Mouse (Mus musculus): Measurements from ENCODE around the gene Fem1b. TPM values are rescaled to one million over a fixed set of nuclear protein-coding genes. Genes with fewer than 3 reads are reported as not detected.
"Not testable (repeated sequence)": the region's sequence is repeated elsewhere in the genome, so short reads cannot be mapped to it uniquely, and the experiment has no call there.

Gene Fem1b
- polyA plus RNA-seq (2014; fragmentation: Nextera tagmentation; extraction: Ambion mirVana) = 37.1 and 37.6 TPM in 2 replicates

- peak; percentile 97 for DNase-seq
- Histone ChIP-seq H3K36me3 (ENCODE audit: insufficient read depth) (0 out of 2 replicates have a peak, but pooled peaks cover 3% of the 10 kb centered on the region), H3K4me3 (ENCODE audit: low read depth, low read length) (peak within 1 kb of the TSS; percentile 100), H3K4me2 (peak within 1 kb of the TSS; percentile 94), H3K9me3 (ENCODE audit: low read depth, low read length) (no peaks in the 10 kb centered on the region), H3K27ac (ENCODE audit: low read depth) (peak within 1 kb of the TSS; percentile 96), H3K9ac (peak within 1 kb of the TSS; percentile 96), H3K27me3 (ENCODE audit: insufficient read depth, low read length) (no peaks in the 10 kb centered on the region), H3K4me1 (ENCODE audit: insufficient read depth) (peaks cover 8% of the 10 kb centered on the region; the same call in 1 of the 2 replicates)
- peak; percentile 95 for ATAC-seq (ENCODE audit: insufficient read depth)
- WGBS = under 1% methylated on average over 68 of the region's 68 CpGs
- TF ChIP-seq CTCF (IDR thresholded peaks at IDR 0.05; ENCODE audit: low read depth) = no peak
Observed at GRCm38 (mm10) chr9:62811516-62812121, at the start of gene Fem1b. Gene Fem1b (minus strand): TSS chr9:62811934.

DNA sequence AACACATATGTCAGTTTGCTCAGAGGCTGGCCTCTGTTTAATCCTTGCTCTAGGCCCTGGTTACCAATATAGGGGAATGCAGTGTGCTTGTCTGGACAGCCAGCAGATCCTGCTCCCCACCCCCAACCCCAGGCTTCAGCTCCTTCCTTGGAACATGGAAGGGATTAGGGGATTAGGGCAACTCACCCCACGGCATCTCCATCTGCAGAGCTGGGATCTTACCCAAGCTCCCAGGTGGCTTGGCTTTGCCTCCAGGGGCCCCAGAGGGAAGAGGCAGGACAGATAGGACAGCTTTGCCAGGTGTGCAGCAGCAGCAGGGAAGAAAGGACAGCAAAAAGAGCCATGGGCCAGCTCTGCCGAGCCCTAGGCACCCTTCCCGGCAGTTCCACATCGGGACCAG, 49.1 kb upstream of the Fem1b start:
- H3K4me2 ChIP-seq = no peak overlapping the region
- no peaks in the 10 kb centered on the region for H3K9me3 ChIP-seq (ENCODE audit: low read depth, low read length)
- no peak overlapping the region for H3K27ac ChIP-seq (ENCODE audit: low read depth)
- TF ChIP-seq CTCF (IDR thresholded peaks at IDR 0.05; ENCODE audit: low read depth) = no peak
- no peak for DNase-seq
- no peak overlapping the region for H3K9ac ChIP-seq
- H3K4me1 ChIP-seq (ENCODE audit: insufficient read depth) = peaks cover 21% of the 10 kb centered on the region
- 69% methylated on average over 4 of the region's 4 CpGs for whole genome bisulfite sequencing
- no peak overlapping the region for H3K4me3 ChIP-seq (ENCODE audit: low read depth, low read length)
- H3K36me3 ChIP-seq (ENCODE audit: insufficient read depth) = no peaks in the 10 kb centered on the region
- no peaks in the 10 kb centered on the region for H3K27me3 ChIP-seq (ENCODE audit: insufficient read depth, low read length)
- no peak for ATAC-seq (ENCODE audit: insufficient read depth)

DNA sequence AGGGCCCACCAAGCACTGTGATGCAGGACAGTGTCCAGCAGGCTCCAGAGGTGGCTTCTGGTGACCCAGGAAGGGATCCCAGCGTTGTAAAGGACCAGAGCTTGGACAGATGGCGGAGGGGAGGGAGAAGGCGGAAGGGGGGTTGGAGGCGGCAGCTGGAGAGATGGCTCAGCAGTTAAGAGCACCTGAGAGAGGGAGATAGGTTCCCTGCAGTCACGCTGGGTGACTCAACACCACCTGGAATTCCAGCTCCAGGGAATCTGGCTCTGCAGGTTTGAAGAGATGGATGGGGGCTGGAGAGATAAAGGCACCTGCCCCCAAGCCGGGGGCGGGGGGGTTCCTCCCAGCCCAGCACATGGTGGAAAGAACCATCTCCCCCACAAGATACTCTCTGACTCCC, 48.4 kb upstream of the Fem1b start:
- ATAC-seq (ENCODE audit: insufficient read depth) = 0 out of 2 replicates have a peak, but pooled peaks have one; percentile 3
- H3K4me3 ChIP-seq (ENCODE audit: low read depth, low read length); H3K27me3 ChIP-seq (ENCODE audit: insufficient read depth, low read length); DNase-seq; H3K4me2 ChIP-seq; H3K9me3 ChIP-seq (ENCODE audit: low read depth, low read length); H3K27ac ChIP-seq (ENCODE audit: low read depth); H3K9ac ChIP-seq; H3K36me3 ChIP-seq (ENCODE audit: insufficient read depth): not testable (repeated sequence)
- 43% methylated on average over 6 of the region's 7 CpGs for WGBS
- H3K4me1 ChIP-seq (ENCODE audit: insufficient read depth) = peaks cover 21% of the 10 kb centered on the region

GRCm38 (mm10) chr9:62858266-62859019, 46.7 kb upstream of the Fem1b start:
- ATAC-seq (ENCODE audit: insufficient read depth) = no peak
- H3K9ac ChIP-seq = 0 out of 2 replicates have a peak overlapping the region, but pooled peaks have one; percentile 4
- WGBS = 47% methylated on average over 8 of the region's 8 CpGs

DNA sequence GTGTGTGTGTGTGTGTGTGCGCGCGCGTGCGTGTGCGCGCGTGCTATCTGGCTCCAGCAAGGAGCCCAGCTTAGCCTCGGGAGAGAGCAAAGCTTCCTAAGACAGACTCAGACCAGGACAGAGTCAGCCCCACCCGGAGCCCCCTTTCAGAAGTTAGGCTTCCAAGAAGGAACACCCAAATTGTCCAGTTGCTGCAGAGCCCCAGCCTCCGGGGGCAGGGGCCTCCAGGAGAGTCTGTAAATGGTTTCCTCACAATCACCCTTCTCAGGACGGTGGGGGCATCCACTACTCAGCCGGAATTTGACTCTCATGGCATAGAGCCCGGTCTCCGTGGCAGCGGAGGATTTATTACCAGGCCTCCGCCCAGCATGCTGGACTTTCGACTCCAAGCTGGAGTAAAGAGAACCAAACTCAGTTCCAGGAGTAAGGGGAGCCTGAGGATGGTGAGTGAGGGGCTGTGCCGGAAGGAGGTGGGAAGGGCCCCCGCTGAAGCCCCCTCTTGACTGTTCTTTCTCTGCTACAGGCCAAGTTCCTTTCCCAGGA, 46.1 kb upstream of the Fem1b start, which contains the start of gene Calml4:
TSS of gene Calml4 (plus strand) at position 362 of the 543 bp plus-strand sequence.
- no peaks in the 10 kb centered on the region for H3K9me3 ChIP-seq (ENCODE audit: low read depth, low read length)
- 15% methylated on average over 12 of the region's 20 CpGs for WGBS
- H3K27me3 ChIP-seq (ENCODE audit: insufficient read depth, low read length) = no peaks in the 10 kb centered on the region
- peak within 1 kb of the TSS; percentile 55 for H3K4me2 ChIP-seq
- peaks cover 27% of the 10 kb centered on the region for H3K4me1 ChIP-seq (ENCODE audit: insufficient read depth)
- no peak for TF ChIP-seq CTCF (IDR thresholded peaks at IDR 0.05; ENCODE audit: low read depth)
- H3K4me3 ChIP-seq (ENCODE audit: low read depth, low read length) = peak within 1 kb of the TSS; percentile 10
- peak within 1 kb of the TSS; percentile 4; the same call in 1 of the 2 replicates for H3K9ac ChIP-seq
- DNase-seq (peak; percentile 93), ATAC-seq (ENCODE audit: insufficient read depth) (peak; percentile 75)
- H3K27ac ChIP-seq (ENCODE audit: low read depth) = peak within 1 kb of the TSS; percentile 81
- no peaks in the 10 kb centered on the region for H3K36me3 ChIP-seq (ENCODE audit: insufficient read depth)

More at GRCm38 (mm10) chr9:62858266-62859019, 46.7 kb upstream of the Fem1b start:
- Histone ChIP-seq H3K4me2 (peak overlapping the region; percentile 55), H3K9me3 (ENCODE audit: low read depth, low read length) (no peaks in the 10 kb centered on the region), H3K27ac (ENCODE audit: low read depth) (peak overlapping the region; percentile 81; the same call in 1 of the 2 replicates), H3K4me1 (ENCODE audit: insufficient read depth) (peaks cover 27% of the 10 kb centered on the region), H3K36me3 (ENCODE audit: insufficient read depth) (no peaks in the 10 kb centered on the region), H3K27me3 (ENCODE audit: insufficient read depth, low read length) (no peaks in the 10 kb centered on the region), H3K4me3 (ENCODE audit: low read depth, low read length) (peak overlapping the region; percentile 10)
- no peak for DNase-seq
- no peak for TF ChIP-seq CTCF (IDR thresholded peaks at IDR 0.05; ENCODE audit: low read depth)

GRCm38 (mm10) chr9:62857216-62857615, 45.5 kb upstream of the Fem1b start:
- Histone ChIP-seq H3K27ac (ENCODE audit: low read depth) (peak overlapping the region; percentile 81), H3K36me3 (ENCODE audit: insufficient read depth) (no peaks in the 10 kb centered on the region), H3K27me3 (ENCODE audit: insufficient read depth, low read length) (no peaks in the 10 kb centered on the region), H3K4me3 (ENCODE audit: low read depth, low read length) (no peak overlapping the region), H3K4me2 (peak overlapping the region; percentile 55), H3K4me1 (ENCODE audit: insufficient read depth) (peaks cover 27% of the 10 kb centered on the region), H3K9me3 (ENCODE audit: low read depth, low read length) (no peaks in the 10 kb centered on the region), H3K9ac (no peak overlapping the region; the same call in 1 of the 2 replicates)
- no peak for TF ChIP-seq CTCF (IDR thresholded peaks at IDR 0.05; ENCODE audit: low read depth)
- DNase-seq (no peak), ATAC-seq (ENCODE audit: insufficient read depth) (no peak)
- 60% methylated on average over 9 of the region's 9 CpGs for WGBS

GRCm38 (mm10) chr9:62854483-62854882, 42.7 kb upstream of the Fem1b start:
- no peaks in the 10 kb centered on the region for H3K9me3 ChIP-seq (ENCODE audit: low read depth, low read length)
- WGBS = 17% methylated on average over 4 of the region's 4 CpGs
- H3K4me2 ChIP-seq = no peak overlapping the region
- no peaks in the 10 kb centered on the region for H3K27me3 ChIP-seq (ENCODE audit: insufficient read depth, low read length)
- ATAC-seq (ENCODE audit: insufficient read depth) (no peak), DNase-seq (peak; percentile 79)
- H3K4me3 ChIP-seq (ENCODE audit: low read depth, low read length) = no peak overlapping the region
- peaks cover 10% of the 10 kb centered on the region; the same call in 1 of the 2 replicates for H3K36me3 ChIP-seq (ENCODE audit: insufficient read depth)
- peak overlapping the region; percentile 16; the same call in 1 of the 2 replicates for H3K27ac ChIP-seq (ENCODE audit: low read depth)
- TF ChIP-seq CTCF (IDR thresholded peaks at IDR 0.05; ENCODE audit: low read depth) = no peak
- H3K9ac ChIP-seq = no peak overlapping the region
- peaks cover 30% of the 10 kb centered on the region for H3K4me1 ChIP-seq (ENCODE audit: insufficient read depth)

All from lung, embryonic 14.5 days (tissue).